ENCODE assay signal across 12 mouse cellular contexts in genomic region chr5:52110808-52111663, GRCm38 (mm10).
DNase-seq lines count a peak whose midpoint lies in the region; ATAC-seq and TF ChIP-seq lines count a peak whose summit lies in the region.
"Had no signal": no experiment of that assay in that cellular context is flagged by ENCODE, and none has a peak within 500 bp of the region (broad histone marks: within the 10 kb centered on the region; RNA-seq: fewer than 3 reads in every experiment).

No protein-coding gene starts in this region.

- no peak overlapping the region for H3K27ac ChIP-seq in embryonic facial prominence, embryonic 11.5 days (replicated peaks; ENCODE audit: low read depth, low read length)
- H3K27ac ChIP-seq in embryonic facial prominence, embryonic 10.5 days (replicated peaks): no peak overlapping the region
- H3K27ac ChIP-seq in left cerebral cortex, adult 2 months: peak overlapping the region; percentile 11; the same call in 1 of the 2 replicates
- no peak overlapping the region for H3K27ac ChIP-seq in liver, postnatal 0 days (ENCODE audit: low read depth)
- H3K27ac ChIP-seq in lung, postnatal 0 days (ENCODE audit: low read length): no peak overlapping the region
- H3K27ac ChIP-seq: liver, embryonic 12.5 days had no signal

- H3K4me2 ChIP-seq in embryonic facial prominence, embryonic 11.5 days (ENCODE audit: low read depth, low read length): no peak overlapping the region
- H3K4me2 ChIP-seq in liver, postnatal 0 days (ENCODE audit: low read depth, low read length): no peak overlapping the region
- no peak overlapping the region for H3K4me2 ChIP-seq in lung, postnatal 0 days (replicated peaks; ENCODE audit: low read depth, low read length)
- H3K4me2 ChIP-seq: liver, embryonic 12.5 days had no signal

- H3K4me3 ChIP-seq in embryonic facial prominence, embryonic 11.5 days (ENCODE audit: low read depth, low read length): no peak overlapping the region
- H3K4me3 ChIP-seq in embryonic facial prominence, embryonic 10.5 days: no peak overlapping the region
- H3K4me3 ChIP-seq in left cerebral cortex, adult 2 months: no peak overlapping the region
- H3K4me3 ChIP-seq in liver, postnatal 0 days (ENCODE audit: low read depth, low read length): no peak overlapping the region
- H3K4me3 ChIP-seq in lung, postnatal 0 days (ENCODE audit: low read depth, low read length): no peak overlapping the region
- H3K4me3 ChIP-seq: liver, embryonic 12.5 days had no signal

- H3K9me3 ChIP-seq in embryonic facial prominence, embryonic 11.5 days (replicated peaks; ENCODE audit: control insufficient read depth, low read length): no peaks in the 10 kb centered on the region
- H3K9me3 ChIP-seq in embryonic facial prominence, embryonic 10.5 days: no peaks in the 10 kb centered on the region
- no peaks in the 10 kb centered on the region for H3K9me3 ChIP-seq in liver, postnatal 0 days (ENCODE audit: low read length)
- H3K9me3 ChIP-seq in lung, postnatal 0 days (ENCODE audit: low read length): no peaks in the 10 kb centered on the region
- H3K9me3 ChIP-seq: liver, embryonic 12.5 days had no signal

- H3K4me1 ChIP-seq in embryonic facial prominence, embryonic 11.5 days (ENCODE audit: control insufficient read depth, insufficient read depth, low read length): peaks cover 7% of the 10 kb centered on the region
- H3K4me1 ChIP-seq in embryonic facial prominence, embryonic 10.5 days: peaks cover 36% of the 10 kb centered on the region
- peaks cover 25% of the 10 kb centered on the region for H3K4me1 ChIP-seq in liver, postnatal 0 days (ENCODE audit: insufficient read depth)
- H3K4me1 ChIP-seq in lung, postnatal 0 days (ENCODE audit: insufficient read depth, low read depth, low read length): peaks cover 20% of the 10 kb centered on the region; the same call in 1 of the 2 replicates

- intact Hi-C loops in left cerebral cortex, adult 2 months (cut with DNase I): loop anchor here (5.0 to 10.0 kb wide), 3 partner anchors 69 to 559 kb away; no protein-coding TSS in a partner anchor

- 44% methylated on average over 10 of the region's 10 CpGs for WGBS in embryonic facial prominence, embryonic 11.5 days
- WGBS in embryonic facial prominence, embryonic 10.5 days: 52% methylated on average over 10 of the region's 10 CpGs
- WGBS in liver, postnatal 0 days (ENCODE audit: insufficient replicate concordance): 56% methylated on average over 10 of the region's 10 CpGs
- 62% methylated on average over 10 of the region's 10 CpGs for WGBS in lung, postnatal 0 days

- TF ChIP-seq EP300 in liver, postnatal 0 days (IDR thresholded peaks at IDR 0.05; ENCODE audit: low read depth): no peak
- TF ChIP-seq EP300 in lung, postnatal 0 days (IDR thresholded peaks at IDR 0.05): no peak

- no peaks in the 10 kb centered on the region for H3K36me3 ChIP-seq in embryonic facial prominence, embryonic 11.5 days (replicated peaks; ENCODE audit: control insufficient read depth, insufficient read depth, low read depth, low read length)
- no peaks in the 10 kb centered on the region for H3K36me3 ChIP-seq in embryonic facial prominence, embryonic 10.5 days (replicated peaks)
- no peaks in the 10 kb centered on the region for H3K36me3 ChIP-seq in liver, postnatal 0 days (replicated peaks; ENCODE audit: insufficient read depth, low read length)
- H3K36me3 ChIP-seq in lung, postnatal 0 days (ENCODE audit: insufficient read depth, low read length): no peaks in the 10 kb centered on the region
- H3K36me3 ChIP-seq: liver, embryonic 12.5 days had no signal

- ATAC-seq in embryonic facial prominence, embryonic 11.5 days (replicated peaks; ENCODE audit: insufficient number of reproducible peaks, low FRiP score, low TSS enrichment, low read depth): no peak
- ATAC-seq in liver, postnatal 0 days: no peak
- no peak for ATAC-seq in lung, postnatal 0 days
- ATAC-seq: liver, embryonic 12.5 days had no signal

- H3K27me3 ChIP-seq in embryonic facial prominence, embryonic 11.5 days (ENCODE audit: control insufficient read depth, insufficient read depth, low read length): peaks cover 23% of the 10 kb centered on the region
- H3K27me3 ChIP-seq in embryonic facial prominence, embryonic 10.5 days (replicated peaks; ENCODE audit: low read depth, poor library complexity, severe bottlenecking): peaks cover 69% of the 10 kb centered on the region
- peaks cover 53% of the 10 kb centered on the region for H3K27me3 ChIP-seq in liver, postnatal 0 days (ENCODE audit: insufficient read depth, low read length)
- peaks cover 37% of the 10 kb centered on the region for H3K27me3 ChIP-seq in lung, postnatal 0 days (replicated peaks; ENCODE audit: insufficient read depth, low read length)

- no peak overlapping the region for H3K9ac ChIP-seq in embryonic facial prominence, embryonic 11.5 days (replicated peaks; ENCODE audit: low read length)
- H3K9ac ChIP-seq in liver, postnatal 0 days (replicated peaks): no peak overlapping the region
- H3K9ac ChIP-seq in lung, postnatal 0 days (replicated peaks; ENCODE audit: low read depth): no peak overlapping the region
- H3K9ac ChIP-seq: liver, embryonic 12.5 days had no signal

- TF ChIP-seq CTCF in left cerebral cortex, adult 2 months (IDR thresholded peaks at IDR 0.05): peak; percentile 45
- TF ChIP-seq CTCF in liver, postnatal 0 days (IDR thresholded peaks at IDR 0.05; ENCODE audit: low read depth): no peak
- TF ChIP-seq CTCF in lung, postnatal 0 days (IDR thresholded peaks at IDR 0.05): no peak

- peak; percentile 17 for DNase-seq in embryonic facial prominence, embryonic 11.5 days (ENCODE audit: low spot score)
- DNase-seq in embryonic facial prominence, embryonic 10.5 days (ENCODE audit: low spot score): no peak
- DNase-seq in left cerebral cortex, adult 18-20 months (ENCODE audit: low spot score in 2 of 2): peak; percentile 20 to 43
- no peak for DNase-seq in left cerebral cortex, adult 11 months (ENCODE audit: low spot score)
- peak in 1 of 2 experiments; percentile 42 for DNase-seq in left cerebral cortex, adult 2 months (ENCODE audit: extremely low spot score in 1 of 2, low spot score in 2 of 2)
- peak; percentile 35 for DNase-seq in right cerebral cortex, postnatal 4 days
- no peak for DNase-seq in liver, postnatal 0 days
- DNase-seq in lung, postnatal 0 days (ENCODE audit: low spot score): no peak
- DNase-seq: gastrocnemius, postnatal 14 days; heart, postnatal 36 days; kidney, postnatal 14 days had no signal

Comparison
In these comparisons a context has a peak if more than half of its experiments do, and no peak if none do; other contexts are left out.
1. DNase-seq: peak in embryonic facial prominence, embryonic 11.5 days (single experiment), left cerebral cortex, adult 18-20 months (2 of 2) and right cerebral cortex, postnatal 4 days (single experiment); none in embryonic facial prominence, embryonic 10.5 days (single experiment), left cerebral cortex, adult 11 months (single experiment), liver, postnatal 0 days (single experiment) and lung, postnatal 0 days (single experiment).